In genomic region chr12:79708423-79708733, GRCm38 (mm10) we compare ENCODE assay signal across 9 mouse cellular contexts.
A peak's percentile ranks its signal among the peaks of the same experiment; 100 is the strongest.
DNase-seq lines count a peak whose midpoint lies in the region; ATAC-seq and TF ChIP-seq lines count a peak whose summit lies in the region.
"Had no signal": no experiment of that assay in that cellular context is flagged by ENCODE, and none has a peak within 500 bp of the region (broad histone marks: within the 10 kb centered on the region; RNA-seq: fewer than 3 reads in every experiment).

No protein-coding gene starts in this region.

- WGBS in heart, embryonic 15.5 days = 39% methylated on average over 5 of the region's 5 CpGs
- 34% methylated on average over 5 of the region's 5 CpGs for WGBS in neural tube, embryonic 12.5 days
- 61% methylated on average over 5 of the region's 5 CpGs for WGBS in cerebellum, adult 2 months

- intact Hi-C loops in heart, postnatal 10 days (cut with DNase I) = no loop called here
- intact Hi-C loops in gastrocnemius, postnatal 14 days (cut with DNase I; ENCODE audit: low total_unique reads) = no loop called here

- H3K4me1 ChIP-seq in heart, embryonic 15.5 days (replicated peaks) = peaks cover 27% of the 10 kb centered on the region
- peaks cover 53% of the 10 kb centered on the region for H3K4me1 ChIP-seq in neural tube, embryonic 12.5 days
- H3K4me1 ChIP-seq in cerebellum, adult 2 months (ENCODE audit: control insufficient read depth, insufficient read depth, low read length) = no peaks in the 10 kb centered on the region

- no peak overlapping the region for H3K4me2 ChIP-seq in heart, embryonic 15.5 days
- H3K4me2 ChIP-seq in neural tube, embryonic 12.5 days (replicated peaks) = 0 out of 2 replicates have a peak overlapping the region, but pooled peaks have one; percentile 1
- H3K4me2 ChIP-seq: liver, embryonic 13.5 days had no signal

- DNase-seq in heart, postnatal 10 days = no peak
- DNase-seq in gastrocnemius, postnatal 14 days = peak; percentile 18
- peak; percentile 37 to 39 for DNase-seq in kidney, postnatal 25 days
- DNase-seq in adrenal gland, postnatal 10 days = no peak
- DNase-seq in cerebellum, adult 2 months = no peak
- DNase-seq in right cerebral cortex, adult 18-20 months = no peak
- DNase-seq: liver, embryonic 13.5 days had no signal

- no peaks in the 10 kb centered on the region for H3K9me3 ChIP-seq in heart, embryonic 15.5 days (replicated peaks)
- no peaks in the 10 kb centered on the region for H3K9me3 ChIP-seq in neural tube, embryonic 12.5 days
- H3K9me3 ChIP-seq: liver, embryonic 13.5 days had no signal

- ATAC-seq in heart, embryonic 15.5 days (replicated peaks; ENCODE audit: insufficient number of reproducible peaks, insufficient read depth, low FRiP score, low read depth) = 0 out of 2 replicates have a peak, but pooled peaks have one; percentile 27
- peak; percentile 22; the same call in 1 of the 2 replicates for ATAC-seq in neural tube, embryonic 12.5 days (ENCODE audit: low FRiP score, low read depth)

- H3K9ac ChIP-seq in heart, embryonic 15.5 days = no peak overlapping the region
- H3K9ac ChIP-seq in neural tube, embryonic 12.5 days = no peak overlapping the region
- H3K9ac ChIP-seq: liver, embryonic 13.5 days had no signal

- H3K4me3 ChIP-seq in heart, embryonic 15.5 days = no peak overlapping the region
- no peak overlapping the region for H3K4me3 ChIP-seq in neural tube, embryonic 12.5 days
- no peak overlapping the region for H3K4me3 ChIP-seq in cerebellum, adult 2 months (replicated peaks; ENCODE audit: insufficient read depth, low read depth, low read length)
- H3K4me3 ChIP-seq: liver, embryonic 13.5 days had no signal

- no peak for TF ChIP-seq POLR2A in cerebellum, adult 2 months (IDR thresholded peaks at IDR 0.05; ENCODE audit: borderline replicate concordance, insufficient read depth, low read length)

- no peak for TF ChIP-seq CTCF in cerebellum, adult 2 months (IDR thresholded peaks at IDR 0.05; ENCODE audit: borderline replicate concordance, insufficient read depth, low read depth, low read length)

- no peaks in the 10 kb centered on the region for H3K36me3 ChIP-seq in heart, embryonic 15.5 days
- H3K36me3 ChIP-seq in neural tube, embryonic 12.5 days = no peaks in the 10 kb centered on the region
- H3K36me3 ChIP-seq: liver, embryonic 13.5 days had no signal

- no peaks in the 10 kb centered on the region for H3K27me3 ChIP-seq in heart, embryonic 15.5 days
- no peaks in the 10 kb centered on the region for H3K27me3 ChIP-seq in neural tube, embryonic 12.5 days (replicated peaks)
- H3K27me3 ChIP-seq in cerebellum, adult 2 months (ENCODE audit: control insufficient read depth, insufficient read depth, low read length) = no peaks in the 10 kb centered on the region
- H3K27me3 ChIP-seq: liver, embryonic 13.5 days had no signal

- peak overlapping the region; percentile 69; the same call in 1 of the 2 replicates for H3K27ac ChIP-seq in heart, embryonic 15.5 days
- H3K27ac ChIP-seq in neural tube, embryonic 12.5 days = no peak overlapping the region
- H3K27ac ChIP-seq in cerebellum, adult 2 months (ENCODE audit: insufficient read depth, low read length) = no peak overlapping the region
- H3K27ac ChIP-seq: liver, embryonic 13.5 days had no signal

Comparison
In these comparisons a context has a peak if more than half of its experiments do, and no peak if none do; other contexts are left out.
1. DNase-seq: peak in gastrocnemius, postnatal 14 days (single experiment) and kidney, postnatal 25 days (2 of 2); none in heart, postnatal 10 days (0 of 2), adrenal gland, postnatal 10 days (single experiment), cerebellum, adult 2 months (0 of 2) and right cerebral cortex, adult 18-20 months (single experiment).